Mouse (Mus musculus) layer of hippocampus, adult 9-10 months (tissue): ENCODE measurements around the gene Wdr24.

Source experiments
- DNase-seq: peaks from one replicate; pipeline ENCODE4 v3.0.0; 2022; ENCODE audit warnings: low spot score

Gene Wdr24

DNA sequence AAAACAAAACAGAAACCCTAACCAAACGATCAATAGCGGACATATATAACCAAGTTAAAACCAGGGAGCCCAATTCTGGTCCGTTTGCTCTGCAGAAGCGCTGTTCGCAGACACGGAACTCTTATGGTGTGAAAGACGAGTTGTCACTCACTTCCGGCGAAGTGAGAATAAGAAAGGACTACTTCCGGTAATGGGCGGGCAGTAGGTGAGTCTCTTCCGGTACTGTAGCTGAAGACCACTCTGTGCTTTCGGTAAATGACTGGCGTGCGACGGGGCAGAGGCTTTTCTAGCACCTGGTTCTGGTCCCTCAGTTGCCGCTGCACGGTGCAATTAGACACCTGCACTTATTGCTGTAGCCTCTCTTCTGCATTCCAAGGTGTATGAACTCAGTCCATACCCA lies at the start of gene Wdr24:
Wdr24 (plus strand) TSS at position 176 of the 400 bp plus-strand sequence.
- DNase-seq: peak; percentile 87

DNA sequence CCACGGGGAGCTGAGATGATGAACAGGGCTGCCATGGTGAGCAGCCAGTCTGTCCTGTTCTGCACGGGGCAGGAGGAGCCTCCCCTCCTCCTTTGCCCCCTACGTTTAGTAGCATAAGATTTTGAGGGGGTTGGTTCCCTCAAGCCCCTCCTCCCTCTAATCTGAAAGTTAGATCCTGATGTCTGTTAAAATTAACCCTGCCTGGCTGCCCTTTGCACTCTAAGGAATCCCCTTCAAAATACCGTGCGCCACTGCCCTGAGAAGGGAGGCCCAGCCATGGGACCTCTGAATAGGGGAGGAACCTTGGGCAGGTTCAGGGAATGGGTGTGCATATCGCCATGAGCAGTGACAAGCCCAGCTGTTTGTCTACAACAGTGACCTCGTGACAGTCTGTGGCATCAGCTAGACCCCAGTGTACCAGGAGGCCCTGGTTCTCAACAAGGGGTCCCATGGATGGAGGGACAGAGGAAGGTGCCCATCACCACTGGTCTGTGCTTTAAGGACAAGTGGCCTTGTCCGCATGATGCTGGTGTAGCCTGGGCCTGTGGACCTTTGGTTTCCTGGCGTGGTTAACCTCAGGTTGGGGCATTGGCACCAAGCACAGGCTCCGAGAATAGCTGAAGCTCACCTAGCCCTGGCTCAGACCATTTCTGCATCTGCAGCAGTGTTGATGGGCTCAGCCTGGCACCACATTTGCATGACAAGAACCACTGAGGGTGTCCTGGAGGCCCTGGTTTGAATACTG lies 47.9 kb upstream of the Wdr24 start:
- no peak for DNase-seq

DNA sequence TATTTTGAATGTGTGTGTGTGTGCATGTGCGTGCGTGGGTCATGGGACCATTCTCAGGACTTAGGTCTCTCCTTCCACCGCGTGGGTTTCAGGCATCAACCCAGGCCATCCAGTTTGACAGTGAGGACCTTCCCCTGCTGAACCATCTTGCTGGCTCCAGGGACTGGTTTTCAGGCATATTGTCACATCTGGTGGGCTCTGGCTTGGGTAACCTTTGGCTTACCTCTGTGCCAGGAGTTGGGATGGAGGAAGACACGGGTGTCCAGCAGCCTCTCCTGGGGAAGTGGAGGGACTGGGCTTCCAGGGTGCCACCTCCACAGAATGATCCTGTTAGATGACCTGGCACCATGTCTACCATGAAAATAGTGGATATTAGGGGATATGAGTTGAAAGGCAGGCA lies 45.5 kb upstream of the Wdr24 start:
- DNase-seq: no peak

DNA sequence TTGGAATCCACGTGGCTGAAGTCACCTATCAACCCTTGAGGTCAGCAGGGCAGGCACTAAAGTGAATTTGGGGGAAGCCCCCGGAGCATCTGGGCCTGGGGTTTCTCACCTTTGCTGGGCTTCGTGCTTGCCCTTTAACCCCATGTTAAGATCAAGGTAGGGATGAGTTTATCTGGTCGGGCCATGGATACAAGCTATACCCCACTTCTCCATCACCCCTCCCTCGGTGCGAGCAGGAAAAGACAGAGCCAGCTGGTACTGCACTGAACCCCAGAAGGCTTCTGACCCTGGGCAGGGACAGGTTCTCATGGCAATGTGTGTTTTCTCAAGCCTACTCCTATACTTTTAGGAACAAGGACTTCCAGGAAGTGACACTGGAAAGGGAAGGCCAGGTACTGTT lies 42.1 kb upstream of the Wdr24 start:
- no peak for DNase-seq

DNA sequence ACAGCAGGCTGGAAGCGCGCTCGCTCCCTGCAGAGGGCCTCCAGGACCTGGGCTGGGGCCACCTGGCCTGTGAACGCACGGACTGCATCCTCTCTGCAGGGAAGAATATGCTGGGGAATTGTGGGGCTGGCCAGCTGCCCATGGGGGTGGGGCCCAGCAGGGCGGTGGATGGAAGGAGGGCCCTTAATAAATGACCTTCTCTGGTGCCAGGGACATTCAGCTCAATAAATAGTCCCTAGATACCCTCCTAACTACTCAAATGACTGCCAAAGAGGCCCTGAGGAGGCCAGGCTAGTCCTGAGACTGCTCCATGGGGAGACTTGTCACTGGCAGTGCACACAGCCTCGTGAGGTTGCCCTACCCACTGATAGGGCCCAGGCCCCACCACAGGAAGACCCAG lies 40.3 kb upstream of the Wdr24 start:
- DNase-seq: no peak

DNA sequence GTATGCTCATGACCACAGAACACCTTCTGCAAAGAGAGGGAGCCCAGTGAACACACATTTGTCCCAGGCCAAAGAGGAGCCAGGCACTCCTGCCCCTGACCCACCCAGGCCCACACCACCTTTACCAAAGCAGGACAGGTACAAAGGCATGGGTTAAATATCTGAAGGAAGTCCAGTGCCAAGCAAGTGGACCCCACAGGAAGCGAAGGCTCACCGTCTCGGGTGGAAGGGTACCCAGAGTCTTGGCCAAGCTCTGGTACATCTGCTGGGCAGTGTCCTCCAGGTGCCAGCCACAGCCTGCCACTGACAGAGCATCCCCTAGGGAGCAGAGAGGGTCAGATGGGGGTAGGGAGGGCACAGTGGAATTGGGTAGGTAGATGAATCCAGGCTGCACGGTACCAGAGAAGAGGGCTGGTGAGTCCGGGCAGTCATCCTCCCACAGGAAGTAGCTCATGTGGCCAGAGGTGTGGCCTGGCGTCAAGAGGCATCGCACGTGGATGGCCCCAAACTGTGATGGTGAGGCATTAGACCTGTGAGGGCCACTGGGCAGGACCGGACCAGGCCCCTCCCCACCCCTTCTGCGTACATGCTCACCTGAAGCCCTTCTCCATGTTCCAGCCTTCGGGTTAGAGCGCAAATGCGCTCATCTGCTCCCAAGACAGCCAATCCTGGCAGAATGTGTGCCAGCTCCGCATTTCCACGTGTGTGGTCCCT lies 39.4 kb upstream of the Wdr24 start:
- no peak for DNase-seq

DNA sequence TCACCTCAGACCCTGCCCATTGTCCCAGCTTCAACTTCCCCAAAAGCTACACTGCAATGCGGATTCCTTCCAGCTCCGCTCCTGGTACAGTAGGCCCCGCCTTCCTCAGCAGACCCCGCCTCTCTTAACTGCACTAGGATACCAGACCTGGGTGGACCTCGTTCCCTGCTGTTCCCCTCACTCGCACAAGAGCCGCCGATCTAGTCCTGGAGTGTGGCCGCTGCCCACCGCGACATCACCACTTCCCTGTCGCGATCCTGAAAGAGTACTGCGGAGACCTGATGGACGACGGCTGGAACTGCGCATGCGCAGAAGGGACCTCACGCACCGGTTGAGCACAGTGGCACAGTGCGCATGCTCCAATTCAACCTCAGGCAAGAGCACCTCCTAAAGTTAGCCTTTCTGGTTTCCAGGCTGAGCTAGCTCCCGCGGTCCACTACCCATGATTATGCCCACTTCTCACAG lies 38.1 kb upstream of the Wdr24 start, which contains the start of gene Haghl:
Haghl (minus strand) TSS at position 393 of the 465 bp plus-strand sequence.
- peak; percentile 98 for DNase-seq

DNA sequence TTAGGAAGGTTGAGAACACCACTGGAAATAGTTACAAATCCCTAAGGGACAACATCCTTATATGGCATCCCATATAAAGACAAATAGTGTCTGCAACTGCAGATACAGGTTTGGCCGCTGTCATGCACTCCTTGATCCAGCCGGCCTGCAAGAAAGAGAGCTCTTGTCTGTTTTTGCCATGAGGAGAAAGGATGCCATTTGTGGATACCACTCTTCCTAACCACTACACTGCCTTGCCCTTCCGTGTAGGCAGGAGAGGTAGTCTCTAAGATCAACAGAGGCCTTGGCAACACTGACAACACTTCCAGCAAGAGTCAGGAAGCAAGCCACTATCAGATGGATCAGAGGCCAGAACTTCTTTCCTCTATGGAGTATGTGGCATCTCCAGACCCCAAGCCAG lies 37.1 kb upstream of the Wdr24 start, which contains the start of gene Ccdc78:
Ccdc78 (plus strand) TSS at position 301 of the 400 bp plus-strand sequence.
- no peak for DNase-seq

DNA sequence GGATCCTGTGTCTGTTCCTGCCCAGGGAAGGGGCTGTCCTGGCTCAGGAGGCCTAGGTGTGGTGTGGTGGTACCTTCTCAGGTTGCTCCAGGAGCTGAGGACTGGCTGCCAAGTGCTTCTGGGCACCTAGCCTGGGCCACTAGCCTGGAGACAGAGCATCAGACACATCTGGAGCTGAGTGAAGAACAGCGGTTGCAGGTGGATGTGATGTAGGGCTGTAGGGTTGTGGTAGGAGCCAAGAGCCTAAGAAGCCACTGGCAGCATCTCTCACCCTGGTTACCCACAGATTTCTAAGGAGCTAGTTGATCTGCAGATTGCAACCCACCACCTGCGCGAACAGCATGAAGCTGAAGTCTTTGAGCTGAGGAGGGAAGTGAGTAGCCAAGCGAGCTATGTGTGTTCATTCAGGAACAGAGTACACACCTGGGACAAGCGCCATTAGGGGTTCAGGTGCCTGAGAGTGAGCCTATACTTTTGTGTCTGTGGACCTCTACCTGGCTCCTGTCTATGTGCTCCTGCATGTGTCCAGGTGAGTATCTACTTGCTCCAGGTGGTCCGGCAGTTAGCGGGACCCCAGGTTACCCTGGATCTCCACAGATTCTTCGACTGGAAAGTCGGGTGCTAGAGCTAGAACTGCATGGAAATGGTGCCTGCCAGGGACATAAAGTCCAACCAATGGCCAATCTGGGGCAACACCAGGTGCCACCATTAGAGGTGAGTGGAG lies 36.5 kb upstream of the Wdr24 start:
- DNase-seq: no peak

DNA sequence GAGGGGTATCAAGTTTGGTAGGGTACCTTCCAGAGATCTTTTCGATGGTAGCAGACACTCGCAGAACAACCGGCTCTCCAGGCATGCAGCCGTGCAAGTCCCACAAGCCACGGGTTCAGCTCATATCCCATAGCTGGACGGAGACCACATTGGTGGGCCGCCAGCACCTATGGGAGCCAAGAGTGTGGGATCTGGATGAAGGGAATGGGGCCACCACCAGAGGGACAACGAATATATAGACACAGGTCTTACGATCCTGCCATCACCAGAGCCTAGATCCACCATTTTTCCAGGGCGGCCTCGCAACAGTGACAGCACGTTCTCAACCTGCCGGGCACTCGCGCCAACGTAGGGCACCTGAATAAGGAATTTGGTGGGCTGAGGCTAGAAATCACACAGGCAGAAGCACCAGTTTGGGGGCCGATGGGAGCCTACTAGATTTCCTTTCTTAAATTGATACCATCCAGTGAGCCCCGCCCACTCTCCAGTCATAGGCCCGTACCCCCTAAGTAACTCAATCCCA lies 32.0 kb upstream of the Wdr24 start:
- no peak for DNase-seq

DNA sequence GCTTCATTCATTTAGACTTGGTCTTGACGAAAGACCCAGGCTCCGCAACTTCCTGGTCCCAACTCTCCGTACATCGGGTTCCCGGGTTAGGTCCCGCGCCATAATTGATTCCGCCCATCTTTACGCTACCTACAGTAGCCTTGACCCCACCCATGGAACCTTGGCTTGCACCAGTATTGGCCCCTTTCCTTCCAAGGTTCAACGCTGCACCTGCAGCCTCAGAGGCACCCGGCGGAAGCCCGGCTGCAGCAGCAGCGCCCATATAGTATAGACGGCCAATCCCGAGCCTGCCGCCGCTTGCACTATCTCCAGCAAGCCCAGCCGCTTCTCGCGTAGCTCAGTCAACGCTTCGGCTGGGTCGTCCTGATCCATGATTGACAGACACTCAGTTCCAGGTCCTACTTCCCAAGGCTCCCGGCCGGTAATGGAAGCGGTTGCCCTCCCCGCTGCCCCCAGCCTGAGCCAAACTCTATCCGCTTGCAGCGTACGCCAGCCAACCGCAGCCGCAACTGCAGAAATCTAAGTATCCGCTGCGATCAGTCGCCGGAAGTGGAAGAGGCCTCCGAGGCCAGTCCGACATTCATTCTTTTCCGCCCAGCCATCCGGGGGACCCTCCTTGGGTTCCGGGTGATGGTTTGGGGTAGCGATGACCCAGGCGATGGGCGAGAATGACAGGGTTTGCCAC lies 31.4 kb upstream of the Wdr24 start:
- DNase-seq: no peak

DNA sequence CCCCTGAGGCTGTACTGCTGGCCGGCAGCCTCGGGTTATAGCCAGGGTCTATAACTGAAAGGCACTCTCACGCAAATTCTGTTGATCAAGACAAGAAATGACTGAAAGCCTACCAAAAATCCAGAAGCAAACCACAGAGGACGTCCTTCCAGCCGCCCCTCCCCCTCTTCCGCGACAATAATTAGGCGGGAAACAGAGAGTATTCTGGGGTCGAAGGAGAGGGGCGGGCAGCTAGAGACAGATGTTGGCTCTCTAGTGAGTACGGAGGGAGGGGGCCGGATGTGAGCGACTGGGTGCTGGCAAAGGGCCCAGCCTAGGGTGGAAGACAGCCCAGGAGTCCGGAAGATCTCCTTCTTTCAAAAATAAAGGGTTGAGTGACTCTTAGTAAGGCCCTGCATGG lies 30.8 kb upstream of the Wdr24 start, which contains the start of gene Fam173a:
Fam173a (minus strand) TSS at position 287 of the 400 bp plus-strand sequence.
- no peak for DNase-seq

DNA sequence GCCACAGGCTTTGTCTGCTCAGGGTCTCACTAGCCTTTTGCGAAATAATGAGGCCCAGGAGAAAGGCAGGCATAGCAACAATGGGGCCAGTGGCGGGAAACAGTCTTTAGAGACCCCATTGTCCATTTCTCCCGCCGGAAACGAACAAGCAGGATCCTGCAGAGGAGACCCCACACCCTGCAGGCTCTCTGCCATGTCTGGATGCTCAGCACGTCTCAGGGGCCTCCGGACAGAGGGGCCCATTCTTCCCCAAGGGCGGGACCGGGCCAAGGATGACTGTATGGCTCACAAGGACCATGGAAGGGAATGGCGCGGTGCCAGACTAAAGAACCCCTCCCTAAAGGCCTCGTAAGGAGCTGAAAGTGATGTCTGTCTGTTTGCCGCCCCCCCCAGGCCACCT lies 29.2 kb upstream of the Wdr24 start:
- no peak for DNase-seq

DNA sequence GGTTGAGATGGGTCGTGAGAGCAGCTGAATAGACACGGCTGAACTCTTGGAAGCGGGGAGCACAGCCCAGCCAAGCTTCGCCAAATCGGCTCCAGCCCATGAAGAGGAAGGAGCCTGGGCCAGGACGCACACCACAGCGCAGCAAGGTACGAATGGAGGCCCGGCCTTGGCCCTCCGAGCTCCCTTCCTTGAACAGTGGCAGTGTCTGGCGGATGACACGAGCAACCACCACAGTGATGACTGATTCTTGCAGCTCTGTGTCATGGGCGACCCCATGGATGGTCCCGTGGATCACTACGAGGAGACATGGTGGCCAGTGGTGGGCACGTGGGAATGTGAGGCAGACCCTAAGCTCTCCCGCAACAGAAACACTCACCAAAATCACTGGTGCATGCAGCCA lies 28.4 kb upstream of the Wdr24 start:
- DNase-seq: no peak

DNA sequence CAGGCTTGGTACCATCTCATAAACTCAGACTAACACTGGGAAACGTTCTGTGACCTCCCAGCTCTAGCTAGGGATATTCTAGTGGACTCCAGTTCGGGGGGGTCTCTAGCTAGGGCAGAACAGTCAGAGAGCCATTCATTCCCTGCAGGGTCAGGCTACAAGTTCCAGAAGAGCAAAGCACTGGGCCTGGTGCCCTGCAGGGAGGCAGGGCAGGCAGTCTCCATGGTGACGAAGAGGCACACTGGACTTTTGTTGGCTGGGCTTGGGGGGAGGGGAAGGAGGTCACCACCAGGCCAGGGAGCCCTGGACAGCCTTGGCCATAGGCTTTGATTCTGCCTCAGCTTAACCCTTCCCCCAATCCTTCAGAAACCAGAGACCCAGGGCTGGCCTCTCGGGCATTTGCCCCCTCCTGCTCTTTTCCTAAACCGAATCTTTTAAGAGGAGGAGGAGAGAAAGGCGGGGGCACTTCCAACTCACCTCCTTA lies 27.8 kb upstream of the Wdr24 start, which contains the start of gene AC134908.4:
AC134908.4 (minus strand) TSS at position 51 of the 484 bp plus-strand sequence.
- DNase-seq: no peak

DNA sequence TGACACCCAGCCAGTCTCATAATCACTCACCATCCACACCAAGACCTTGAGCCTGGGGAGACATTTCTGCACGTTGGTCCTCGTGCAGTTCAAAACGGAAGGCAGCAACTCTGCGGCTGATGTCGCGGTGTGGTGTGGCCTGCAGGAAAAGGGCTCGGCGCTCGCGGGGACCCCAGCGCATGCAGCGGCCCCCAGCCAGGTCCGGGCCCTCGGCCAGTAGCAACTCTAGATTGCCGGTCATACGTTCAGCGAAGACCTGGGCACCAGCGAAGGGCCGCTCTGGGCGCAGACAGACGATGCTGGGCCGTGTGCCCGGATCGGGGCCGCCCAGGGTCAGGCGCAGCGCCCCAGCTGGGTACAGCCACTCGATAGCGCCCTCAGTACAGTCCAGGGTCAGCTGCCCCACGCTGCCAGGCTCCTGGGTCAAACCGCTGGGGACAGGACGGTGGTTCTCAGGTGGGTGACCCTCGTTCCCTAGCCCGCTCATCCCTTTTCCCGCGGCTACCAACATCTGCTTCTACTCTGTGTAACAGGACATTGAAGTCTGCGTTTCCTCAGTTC lies 27.1 kb upstream of the Wdr24 start:
- no peak for DNase-seq

DNA sequence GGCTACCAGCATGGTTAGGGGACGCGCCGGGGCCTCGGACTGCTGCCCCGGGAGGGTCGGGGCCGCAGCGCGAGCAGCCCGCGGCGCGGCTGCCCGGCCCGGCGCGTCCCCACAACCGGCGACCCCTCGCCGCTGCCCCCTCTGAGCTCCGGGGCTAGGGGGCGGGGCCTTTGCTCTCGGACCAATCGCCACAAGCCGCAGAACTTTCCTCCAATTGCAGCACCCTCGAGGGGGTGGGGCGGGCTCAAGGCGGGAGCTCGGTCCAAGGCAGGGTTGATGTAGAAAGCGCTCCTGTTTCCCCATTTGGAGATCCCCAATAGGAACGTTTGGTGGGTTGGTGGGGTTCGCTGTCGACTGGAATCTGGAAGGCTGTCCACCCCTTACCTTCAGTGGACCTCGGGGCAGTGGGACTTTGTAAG lies 26.5 kb upstream of the Wdr24 start, which contains the start of gene Metrn:
Metrn (minus strand) TSS at position 186 of the 419 bp plus-strand sequence.
- DNase-seq: no peak

DNA sequence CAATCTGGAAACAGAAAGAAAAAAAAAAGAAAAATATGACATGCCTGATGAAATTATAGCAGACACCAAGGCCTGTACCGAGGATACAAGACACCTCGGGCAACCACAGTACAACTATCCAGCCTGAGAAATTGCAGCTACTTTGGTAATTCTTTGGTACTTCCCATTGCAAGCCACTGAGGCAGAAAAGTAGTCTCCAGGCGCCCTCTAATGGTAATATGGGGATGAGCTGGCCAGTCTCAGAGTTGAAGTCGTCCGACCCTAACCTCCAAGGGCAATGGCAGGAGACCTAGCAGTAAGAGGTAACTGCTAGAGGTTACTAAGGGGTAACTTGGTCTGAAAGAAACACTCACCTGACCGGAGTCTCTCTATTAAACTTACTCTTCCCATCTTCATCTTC lies 22.4 kb upstream of the Wdr24 start:
- no peak for DNase-seq

DNA sequence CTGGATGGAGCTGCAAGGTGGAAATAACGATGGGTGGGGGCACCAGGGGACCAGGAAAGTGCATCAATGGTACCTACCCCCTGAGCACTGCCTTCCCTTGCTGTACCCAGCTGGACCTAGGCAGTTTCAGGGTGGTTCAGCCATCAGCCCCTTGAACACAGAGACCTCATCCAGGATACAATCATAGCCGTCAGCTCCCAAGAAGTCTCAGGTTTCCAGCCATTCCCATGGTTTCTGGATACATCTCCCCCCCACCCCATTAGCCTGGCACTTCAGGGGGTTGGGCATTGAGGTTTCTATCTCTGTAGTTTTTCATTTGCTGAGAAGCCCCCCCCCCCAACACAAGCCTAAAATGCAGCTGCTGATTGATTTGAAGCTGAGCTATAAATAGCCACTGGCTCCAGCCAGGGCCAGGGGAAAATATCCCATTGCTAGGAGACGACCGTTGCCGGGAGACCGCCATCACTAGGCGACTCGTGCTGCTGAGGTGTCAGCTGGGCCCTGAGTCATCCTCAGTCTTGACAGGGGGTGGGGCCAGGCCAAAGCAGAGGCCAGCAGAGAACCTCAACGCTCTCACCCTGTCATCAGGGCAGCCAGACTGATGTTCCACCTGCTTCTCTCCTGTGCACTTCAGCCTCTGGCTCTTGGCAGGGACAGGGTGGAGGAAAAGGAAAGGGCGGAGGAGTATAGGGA lies 20.5 kb upstream of the Wdr24 start:
- no peak for DNase-seq

DNA sequence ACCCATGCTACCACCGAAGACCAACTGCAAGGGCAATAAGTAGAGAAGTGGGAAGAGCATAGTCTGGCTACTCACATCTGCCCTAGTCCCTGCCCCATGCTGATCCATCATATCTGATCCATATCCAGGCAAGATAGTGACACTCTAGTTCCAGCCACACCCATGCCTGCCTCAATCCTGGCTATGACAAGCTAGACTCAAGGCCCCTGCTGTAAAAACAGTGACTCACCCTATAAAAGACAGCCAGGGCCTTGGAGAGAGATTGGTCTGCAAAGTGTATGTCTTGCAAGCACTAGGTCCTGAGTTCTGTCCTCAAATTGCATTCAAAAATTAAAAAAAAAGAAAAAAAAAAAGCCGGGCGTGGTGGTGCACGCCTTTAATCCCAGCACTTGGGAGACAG lies 16.9 kb upstream of the Wdr24 start:
- no peak for DNase-seq
